Mouse (Mus musculus) adrenal gland, postnatal 25 days (tissue): ENCODE data around the gene Sufu. TPM values are rescaled to one million over a fixed set of nuclear protein-coding genes. Genes with fewer than 3 reads are reported as not detected.
A peak's percentile ranks its signal among the peaks of the same experiment; 100 is the strongest.

Experiments
- DNase-seq: peaks from one replicate; pipeline ENCODE4 v3.0.0; 2021; ENCODE audit warnings: mixed read lengths
- total RNA-seq: library from RNA; stranded (reverse); gene quantifications from 2 replicates; pipeline ENCODE4 v1.2.3, GENCODE M21; 2021

Sufu gene
- total RNA-seq, 1 experiment from 2014 or later, result 27.1 TPM

- no peak for DNase-seq
Observed at GRCm38 (mm10) chr19:46516667-46517528, 120.2 kb downstream of the Sufu start.

GRCm38 (mm10) chr19:46517529-46518351 lies 121.0 kb downstream of the Sufu start:
- no peak for DNase-seq

GRCm38 (mm10) chr19:46518352-46518787 lies 121.7 kb downstream of the Sufu start:
- no peak for DNase-seq

- no peak for DNase-seq
Observed at GRCm38 (mm10) chr19:46518828-46519621, 122.3 kb downstream of the Sufu start.

GRCm38 (mm10) chr19:46521698-46522097 lies 125.0 kb downstream of the Sufu start:
- no peak for DNase-seq

GRCm38 (mm10) chr19:46522433-46523044 lies 125.8 kb downstream of the Sufu start:
- DNase-seq, result no peak

- no peak for DNase-seq
Observed at GRCm38 (mm10) chr19:46523131-46523479, 126.4 kb downstream of the Sufu start.

GRCm38 (mm10) chr19:46523480-46524151 lies 126.9 kb downstream of the Sufu start:
- DNase-seq, result peak; percentile 67

- DNase-seq, result no peak
Observed at GRCm38 (mm10) chr19:46524152-46524544, 127.5 kb downstream of the Sufu start.

GRCm38 (mm10) chr19:46524601-46525321 lies 128.1 kb downstream of the Sufu start:
- no peak for DNase-seq

GRCm38 (mm10) chr19:46525691-46526631 lies 129.3 kb downstream of the Sufu start:
- DNase-seq, result no peak

- DNase-seq, result no peak
Observed at GRCm38 (mm10) chr19:46527632-46528528, 131.2 kb downstream of the Sufu start.

GRCm38 (mm10) chr19:46528529-46529213 lies 132.0 kb downstream of the Sufu start:
- peak; percentile 67 for DNase-seq

- DNase-seq, result no peak
Observed at GRCm38 (mm10) chr19:46529601-46530448, 133.1 kb downstream of the Sufu start.

- DNase-seq, result no peak
Observed at GRCm38 (mm10) chr19:46530449-46530990, 133.8 kb downstream of the Sufu start.
